17 mouse cellular contexts compared by ENCODE assay signal in genomic region chr9:111563226-111563625, GRCm38 (mm10).
DNase-seq lines count a peak whose midpoint lies in the region; ATAC-seq and TF ChIP-seq lines count a peak whose summit lies in the region.
"Had no signal": no experiment of that assay in that cellular context is flagged by ENCODE, and none has a peak within 500 bp of the region (broad histone marks: within the 10 kb centered on the region; RNA-seq: fewer than 3 reads in every experiment).

No protein-coding gene starts in this region.

- no peak for TF ChIP-seq CTCF in intestine, postnatal 0 days (IDR thresholded peaks at IDR 0.05; ENCODE audit: low read depth)

- H3K36me3 ChIP-seq in intestine, embryonic 16.5 days (ENCODE audit: control insufficient read depth, insufficient read depth, low read length), result no peaks in the 10 kb centered on the region
- no peaks in the 10 kb centered on the region for H3K36me3 ChIP-seq in intestine, embryonic 15.5 days
- H3K36me3 ChIP-seq in intestine, postnatal 0 days (ENCODE audit: control insufficient read depth, insufficient read depth), result no peaks in the 10 kb centered on the region
- H3K36me3 ChIP-seq: forebrain, embryonic 15.5 days; midbrain, embryonic 15.5 days; neural tube, embryonic 12.5 days had no signal

- no peak overlapping the region for H3K9ac ChIP-seq in intestine, embryonic 16.5 days (ENCODE audit: low read depth, low read length)
- no peak overlapping the region for H3K9ac ChIP-seq in intestine, embryonic 15.5 days
- no peak overlapping the region for H3K9ac ChIP-seq in intestine, postnatal 0 days (ENCODE audit: low read depth, low read length)
- H3K9ac ChIP-seq: forebrain, embryonic 15.5 days; midbrain, embryonic 15.5 days; neural tube, embryonic 12.5 days had no signal

- intact Hi-C loops in gastrocnemius, postnatal 14 days (cut with DNase I; ENCODE audit: low total_unique reads), result no loop called here

- no peaks in the 10 kb centered on the region; the same call in 1 of the 2 replicates for H3K4me1 ChIP-seq in intestine, embryonic 16.5 days (ENCODE audit: control insufficient read depth, insufficient read depth, low read length)
- 0 out of 2 replicates have a peak, but pooled peaks cover 2% of the 10 kb centered on the region for H3K4me1 ChIP-seq in intestine, embryonic 15.5 days (replicated peaks)
- H3K4me1 ChIP-seq in brown adipose tissue, adult 24 weeks (ENCODE audit: control insufficient read depth, insufficient read depth, insufficient read length, low read length), result no peaks in the 10 kb centered on the region
- H3K4me1 ChIP-seq in intestine, postnatal 0 days (replicated peaks; ENCODE audit: control insufficient read depth, insufficient read depth, low read length), result no peaks in the 10 kb centered on the region
- H3K4me1 ChIP-seq: forebrain, embryonic 15.5 days; midbrain, embryonic 15.5 days; neural tube, embryonic 12.5 days had no signal

- no peaks in the 10 kb centered on the region for H3K9me3 ChIP-seq in intestine, embryonic 16.5 days (ENCODE audit: control insufficient read depth, low read length)
- no peaks in the 10 kb centered on the region for H3K9me3 ChIP-seq in intestine, embryonic 15.5 days
- H3K9me3 ChIP-seq in intestine, postnatal 0 days (ENCODE audit: control insufficient read depth), result no peaks in the 10 kb centered on the region
- H3K9me3 ChIP-seq: forebrain, embryonic 15.5 days; midbrain, embryonic 15.5 days; neural tube, embryonic 12.5 days had no signal

- no peak for ATAC-seq in intestine, embryonic 16.5 days
- no peak for ATAC-seq in intestine, embryonic 15.5 days
- no peak for ATAC-seq in intestine, postnatal 0 days
- peak; percentile 90 for ATAC-seq in megakaryocyte, adult 5-6 weeks (ENCODE audit: poor library complexity, severe bottlenecking)
- ATAC-seq: activated CD4-positive, CD25-positive, alpha-beta regulatory T cell, adult 4 months; CD4-positive, CD25-positive, alpha-beta regulatory T cell, adult 4 months; forebrain, embryonic 15.5 days; midbrain, embryonic 15.5 days had no signal

- no peaks in the 10 kb centered on the region for H3K27me3 ChIP-seq in intestine, embryonic 16.5 days (replicated peaks; ENCODE audit: control insufficient read depth, insufficient read depth, low read length)
- H3K27me3 ChIP-seq in intestine, embryonic 15.5 days (replicated peaks), result no peaks in the 10 kb centered on the region
- H3K27me3 ChIP-seq in intestine, postnatal 0 days (replicated peaks; ENCODE audit: control insufficient read depth, insufficient read depth, low read length), result no peaks in the 10 kb centered on the region
- H3K27me3 ChIP-seq: forebrain, embryonic 15.5 days; midbrain, embryonic 15.5 days; neural tube, embryonic 12.5 days had no signal

- 0 out of 2 replicates have a peak overlapping the region, but pooled peaks have one; percentile 2 for H3K4me2 ChIP-seq in intestine, embryonic 16.5 days (ENCODE audit: low read depth, low read length)
- H3K4me2 ChIP-seq in intestine, embryonic 15.5 days (replicated peaks), result no peak overlapping the region
- H3K4me2 ChIP-seq in intestine, postnatal 0 days (replicated peaks; ENCODE audit: low read depth), result 0 out of 2 replicates have a peak overlapping the region, but pooled peaks have one; percentile 9
- H3K4me2 ChIP-seq: forebrain, embryonic 15.5 days; midbrain, embryonic 15.5 days; neural tube, embryonic 12.5 days had no signal

- 74% methylated on average over 7 of the region's 7 CpGs for WGBS in intestine, embryonic 16.5 days
- 78% methylated on average over 7 of the region's 7 CpGs for WGBS in intestine, embryonic 15.5 days
- 79% methylated on average over 7 of the region's 7 CpGs for WGBS in intestine, postnatal 0 days

- no peak overlapping the region for H3K27ac ChIP-seq in intestine, embryonic 16.5 days (ENCODE audit: low read length)
- H3K27ac ChIP-seq in intestine, embryonic 15.5 days, result no peak overlapping the region
- peak overlapping the region; percentile 66 for H3K27ac ChIP-seq in brown adipose tissue, adult 24 weeks (replicated peaks; ENCODE audit: low read depth, low read length)
- no peak overlapping the region for H3K27ac ChIP-seq in intestine, postnatal 0 days (ENCODE audit: low read depth, low read length)
- H3K27ac ChIP-seq: forebrain, embryonic 15.5 days; midbrain, embryonic 15.5 days; neural tube, embryonic 12.5 days had no signal

- no peak for DNase-seq in gastrocnemius, postnatal 14 days
- DNase-seq in embryo, embryonic 10.5 days (ENCODE audit: low spot score), result no peak
- DNase-seq: cerebellum, postnatal 25 days; heart, postnatal 4 days; kidney, adult 2 months; lung, postnatal 14 days; thymus, postnatal 36 days had no signal

- no peak overlapping the region for H3K4me3 ChIP-seq in intestine, embryonic 16.5 days (ENCODE audit: low read length)
- no peak overlapping the region for H3K4me3 ChIP-seq in intestine, embryonic 15.5 days (replicated peaks)
- H3K4me3 ChIP-seq in brown adipose tissue, adult 24 weeks (ENCODE audit: insufficient read depth, low read depth, low read length), result peak overlapping the region; percentile 18; the same call in 1 of the 2 replicates
- no peak overlapping the region for H3K4me3 ChIP-seq in intestine, postnatal 0 days (ENCODE audit: low read depth, low read length)
- H3K4me3 ChIP-seq: forebrain, embryonic 15.5 days; midbrain, embryonic 15.5 days; neural tube, embryonic 12.5 days had no signal
